Mouse (Mus musculus): Measurements from ENCODE around the gene Lrrc30.

- no peak for TF ChIP-seq CTCF (IDR thresholded peaks at IDR 0.05; ENCODE audit: low read depth)
- TF ChIP-seq EP300 (IDR thresholded peaks at IDR 0.05; ENCODE audit: low read depth): no peak
These were observed 31.8 kb upstream of the Lrrc30 start for GRCm38 (mm10) chr17:67664299-67664698.
